Mouse (Mus musculus) hindbrain, embryonic 15.5 days (tissue): ENCODE measurements at regions not wholly inside any gene's neighbourhood (a gene's known extent, or its start where the extent isn't known, plus 50 kb on each side); places are given as distances from the start of the nearest gene placed in this dataset.
A peak's percentile ranks its signal among the peaks of the same experiment; 100 is the strongest.

Source experiments
- ATAC-seq: fragments of 200-750 bp; cut with Nextera tagmentation; 2 replicates; pipeline ENCODE4 v1.8.0; 2017; ENCODE audit warnings: low read depth, moderate number of reproducible peaks, moderate TSS enrichment; ENCODE audit not compliant: low FRiP score
- H3K27ac ChIP-seq: fragments of 300-500 bp; sonication (generic); replicated peaks from 2 replicates; pipeline ENCODE4 v1.5.1; 2015; ENCODE audit warnings: mild to moderate bottlenecking, inconsistent platforms
- H3K27me3 ChIP-seq: fragments of 300-500 bp; sonication (generic); 2 replicates; pipeline ENCODE4 v1.6.1; 2015; ENCODE audit warnings: control low read depth, inconsistent platforms
- H3K36me3 ChIP-seq: fragments of 300-500 bp; sonication (generic); 2 replicates; pipeline ENCODE4 v1.6.1; 2015; ENCODE audit warnings: control low read depth, inconsistent platforms
- H3K4me1 ChIP-seq: fragments of 300-500 bp; sonication (generic); replicated peaks from 2 replicates; pipeline ENCODE4 v1.6.1; 2015; ENCODE audit warnings: control low read depth, inconsistent platforms
- H3K4me2 ChIP-seq: fragments of 300-500 bp; sonication (generic); 2 replicates; pipeline ENCODE4 v1.6.1; 2015; ENCODE audit warnings: moderate library complexity, mild to moderate bottlenecking, inconsistent platforms
- H3K4me3 ChIP-seq: fragments of 300-500 bp; sonication (generic); 2 replicates; pipeline ENCODE4 v1.5.1; 2015; ENCODE audit warnings: mild to moderate bottlenecking, inconsistent platforms
- H3K9ac ChIP-seq: fragments of 300-500 bp; sonication (generic); 2 replicates; pipeline ENCODE4 v1.6.1; 2015; ENCODE audit warnings: inconsistent platforms
- H3K9me3 ChIP-seq: fragments of 300-500 bp; sonication (generic); 2 replicates; pipeline ENCODE4 v1.6.1; 2016; ENCODE audit warnings: control low read depth, inconsistent platforms
- WGBS: fragments of 180-500 bp; shearing (Covaris S2); methylation state at CpG from one replicate; pipeline ENCODE4 v1.1.7; 2015; 5-methylcytosine and 5-hydroxymethylcytosine counted together

DNA sequence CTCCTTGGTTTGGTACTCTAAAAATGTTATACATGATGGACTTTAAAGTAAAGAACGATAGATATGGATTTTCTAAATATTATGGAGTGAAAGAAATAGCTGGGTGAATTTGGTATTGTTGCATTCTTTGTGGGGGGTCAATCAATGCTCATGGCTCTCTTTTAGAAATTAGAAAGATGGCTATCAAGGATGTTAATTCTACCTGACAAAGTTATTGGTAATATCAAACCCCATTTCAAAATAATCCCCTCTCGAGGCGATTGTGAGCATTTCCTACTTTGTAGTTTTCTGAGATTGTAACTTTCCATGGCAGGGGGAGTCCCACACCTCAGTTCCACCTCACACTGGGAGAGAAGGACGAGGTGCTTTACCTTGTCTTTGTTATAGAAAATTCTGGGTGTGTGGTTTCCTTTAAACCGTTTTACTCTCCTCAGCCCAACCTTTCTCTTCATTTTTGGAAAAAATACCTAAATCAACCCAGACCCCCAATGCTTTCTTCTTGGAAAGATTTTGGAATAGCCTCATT, 421.3 kb upstream of the Ubash3b start:
- ATAC-seq: no peak
- H3K9me3 ChIP-seq: no peaks in the 10 kb centered on the region
- no peaks in the 10 kb centered on the region for H3K27me3 ChIP-seq
- H3K36me3 ChIP-seq: no peaks in the 10 kb centered on the region; the same call in 1 of the 2 replicates
- 7% methylated on average over 5 of the region's 5 CpGs for WGBS
- peaks cover 21% of the 10 kb centered on the region for H3K4me1 ChIP-seq
- H3K9ac ChIP-seq: peak overlapping the region; percentile 91
- peak overlapping the region; percentile 77 for H3K4me3 ChIP-seq
- H3K27ac ChIP-seq: peak overlapping the region; percentile 98
- peak overlapping the region; percentile 86 for H3K4me2 ChIP-seq

GRCm38 (mm10) chr9:41582171-41582570, 420.7 kb upstream of the Ubash3b start:
- no peak for ATAC-seq
- H3K4me1 ChIP-seq: peaks cover 21% of the 10 kb centered on the region
- 6% methylated on average over 8 of the region's 8 CpGs for WGBS
- peak overlapping the region; percentile 86 for H3K4me2 ChIP-seq
- H3K27me3 ChIP-seq: no peaks in the 10 kb centered on the region
- peak overlapping the region; percentile 91 for H3K9ac ChIP-seq
- H3K36me3 ChIP-seq: no peaks in the 10 kb centered on the region
- H3K9me3 ChIP-seq: no peaks in the 10 kb centered on the region
- peak overlapping the region; percentile 98 for H3K27ac ChIP-seq
- peak overlapping the region; percentile 77 for H3K4me3 ChIP-seq

DNA sequence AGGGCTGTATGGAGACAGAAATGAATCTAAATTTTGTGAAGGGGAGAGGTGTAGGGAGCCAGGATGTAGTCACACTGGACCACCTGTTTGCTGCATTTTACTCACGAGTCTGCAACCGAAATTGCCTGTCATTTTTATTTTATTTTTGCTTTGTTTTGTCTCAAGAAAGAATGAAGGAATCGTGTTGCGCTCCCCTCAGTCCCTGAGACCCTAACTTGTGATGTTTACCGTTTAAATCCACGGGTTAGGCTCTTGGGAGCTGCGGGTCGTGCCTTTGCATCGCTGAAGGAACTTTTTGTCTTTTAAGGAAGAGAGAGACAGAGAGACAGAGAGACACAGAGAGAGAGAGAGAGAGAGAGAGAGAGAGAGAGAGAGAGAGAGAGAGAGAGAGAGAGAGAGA, 420.2 kb upstream of the Ubash3b start:
- 5% methylated on average over 9 of the region's 9 CpGs for WGBS
- Histone ChIP-seq H3K4me2 (peak overlapping the region; percentile 86), H3K4me1 (peaks cover 21% of the 10 kb centered on the region), H3K9ac (peak overlapping the region; percentile 91), H3K27ac (peak overlapping the region; percentile 98), H3K36me3 (no peaks in the 10 kb centered on the region), H3K4me3 (peak overlapping the region; percentile 77), H3K9me3 (no peaks in the 10 kb centered on the region), H3K27me3 (no peaks in the 10 kb centered on the region)
- no peak for ATAC-seq

DNA sequence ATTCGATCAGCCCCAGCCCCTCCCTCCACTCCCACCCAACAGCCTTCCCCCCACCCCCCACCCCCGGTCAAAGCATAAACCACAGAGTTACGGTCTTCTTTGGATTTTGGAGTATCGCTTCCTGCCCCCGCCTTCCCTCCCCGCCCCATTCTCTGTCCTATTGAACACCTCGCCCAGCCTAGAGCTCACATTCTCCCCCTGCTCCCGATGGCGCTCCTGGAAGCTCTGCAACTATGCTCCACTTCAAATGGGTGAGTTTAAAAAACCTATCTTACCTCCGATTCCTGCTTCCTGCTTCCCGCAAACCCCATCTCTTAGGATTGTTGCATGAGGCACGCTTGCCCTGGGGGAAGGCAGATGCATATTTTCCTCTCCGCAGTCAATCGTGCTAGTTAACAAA, 419.7 kb upstream of the Ubash3b start:
- 0% methylated on average over 14 of the region's 14 CpGs for WGBS
- Histone ChIP-seq H3K9me3 (no peaks in the 10 kb centered on the region), H3K36me3 (no peaks in the 10 kb centered on the region), H3K27me3 (no peaks in the 10 kb centered on the region), H3K9ac (peak overlapping the region; percentile 91), H3K4me3 (peak overlapping the region; percentile 77), H3K4me1 (peaks cover 23% of the 10 kb centered on the region), H3K4me2 (peak overlapping the region; percentile 86), H3K27ac (peak overlapping the region; percentile 98)
- ATAC-seq: no peak; the same call in 1 of the 2 replicates

DNA sequence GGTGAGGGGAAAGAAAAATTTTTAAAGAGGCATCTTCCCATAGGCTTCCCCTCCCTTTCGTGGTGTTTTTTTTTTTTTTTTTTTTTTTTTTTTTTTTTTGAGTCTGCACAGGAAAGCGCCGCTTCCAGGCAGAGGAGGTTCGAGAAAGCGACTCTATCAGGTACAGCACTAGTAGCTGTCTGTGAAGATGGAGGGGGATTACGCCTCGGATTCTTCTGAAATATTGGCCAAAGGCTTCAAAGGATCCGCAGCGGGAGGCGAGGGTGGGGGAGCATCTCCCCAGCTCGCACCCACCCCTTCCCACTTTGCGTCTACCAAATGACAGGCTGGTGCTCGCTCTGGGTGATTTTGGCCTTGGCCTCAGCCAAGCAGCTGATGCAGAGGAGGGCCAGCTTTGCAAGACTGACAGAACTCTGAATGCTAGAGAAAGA, 419.1 kb upstream of the Ubash3b start:
- Histone ChIP-seq H3K4me3 (peak overlapping the region; percentile 77), H3K27me3 (no peaks in the 10 kb centered on the region), H3K27ac (peak overlapping the region; percentile 98), H3K4me1 (peaks cover 28% of the 10 kb centered on the region), H3K36me3 (no peaks in the 10 kb centered on the region), H3K9me3 (no peaks in the 10 kb centered on the region), H3K9ac (peak overlapping the region; percentile 91), H3K4me2 (peak overlapping the region; percentile 86)
- under 1% methylated on average over 13 of the region's 13 CpGs for WGBS
- peak; percentile 72 for ATAC-seq

DNA sequence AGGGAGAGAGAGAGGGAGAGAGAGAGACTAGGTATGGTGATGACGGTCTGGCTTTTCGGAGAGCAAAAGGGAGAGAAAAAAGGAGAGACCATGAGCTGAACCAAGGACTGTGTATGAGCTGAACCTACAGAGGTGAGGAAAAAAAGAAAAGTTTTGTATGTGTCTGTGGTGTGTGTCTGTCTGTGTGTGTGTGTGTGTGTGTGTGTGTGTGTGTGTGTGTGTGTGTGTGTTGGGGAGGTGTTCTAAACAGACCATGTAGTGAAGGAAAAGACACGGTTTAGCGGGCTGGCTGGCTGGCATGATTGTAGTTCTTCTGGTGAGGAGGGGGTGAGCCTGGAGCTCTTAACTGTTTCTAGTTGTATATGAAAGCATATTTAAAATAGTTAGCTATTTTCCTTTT, 418.6 kb upstream of the Ubash3b start:
- WGBS: 3% methylated on average over 4 of the region's 4 CpGs
- H3K4me2 ChIP-seq: peak overlapping the region; percentile 86
- H3K4me3 ChIP-seq: peak overlapping the region; percentile 77
- peak overlapping the region; percentile 91 for H3K9ac ChIP-seq
- no peaks in the 10 kb centered on the region for H3K27me3 ChIP-seq
- H3K9me3 ChIP-seq: no peaks in the 10 kb centered on the region
- H3K27ac ChIP-seq: peak overlapping the region; percentile 98
- ATAC-seq: 0 out of 2 replicates have a peak, but pooled peaks have one; percentile 31
- H3K4me1 ChIP-seq: peaks cover 29% of the 10 kb centered on the region
- no peaks in the 10 kb centered on the region for H3K36me3 ChIP-seq

DNA sequence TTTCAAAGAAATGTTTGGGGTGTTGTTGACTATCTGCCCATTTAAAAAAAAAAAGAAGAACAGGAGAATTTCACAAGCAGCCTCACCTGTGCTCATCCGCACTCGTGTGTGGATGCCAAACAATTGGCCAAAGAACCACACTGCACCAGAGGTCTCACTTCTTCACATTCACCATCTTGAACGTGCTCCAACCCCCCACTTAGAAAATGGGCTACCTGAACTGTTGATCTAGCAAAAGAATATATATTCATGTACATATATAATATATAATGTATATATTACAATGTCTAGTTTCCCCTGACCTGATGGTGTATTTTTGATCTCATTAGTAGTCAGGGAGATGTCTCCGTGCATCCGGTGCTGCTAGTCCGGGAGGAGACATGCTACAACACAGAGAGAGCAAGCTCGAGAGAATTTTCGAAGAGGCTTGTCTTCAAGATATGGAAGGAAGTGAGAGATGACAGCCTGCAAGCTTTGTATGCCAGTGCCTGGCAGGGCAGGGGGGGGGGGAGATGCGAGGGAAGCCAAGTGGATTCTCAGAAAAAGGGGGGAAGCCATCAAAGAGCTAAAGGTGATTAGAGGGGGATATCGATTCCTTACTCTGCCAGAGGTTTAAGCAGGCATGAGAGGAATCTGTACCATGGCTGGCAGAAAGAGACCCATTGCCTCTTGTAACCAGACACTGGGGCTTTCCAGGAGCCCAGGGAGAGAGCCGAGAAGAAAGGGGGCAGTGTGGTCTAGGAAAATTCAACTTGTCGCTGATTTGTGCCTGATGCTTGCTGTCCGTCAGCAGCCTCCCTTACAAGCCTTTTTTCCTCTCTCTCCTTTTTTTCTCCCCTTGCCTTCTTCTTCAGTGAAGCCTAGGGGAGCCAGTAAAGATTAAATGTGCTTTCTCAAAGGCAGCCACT, 417.9 kb upstream of the Ubash3b start:
- no peaks in the 10 kb centered on the region for H3K9me3 ChIP-seq
- peak overlapping the region; percentile 91 for H3K9ac ChIP-seq
- H3K4me1 ChIP-seq: peaks cover 29% of the 10 kb centered on the region
- 6% methylated on average over 13 of the region's 13 CpGs for WGBS
- H3K36me3 ChIP-seq: no peaks in the 10 kb centered on the region
- peak overlapping the region; percentile 77 for H3K4me3 ChIP-seq
- H3K27me3 ChIP-seq: no peaks in the 10 kb centered on the region
- H3K4me2 ChIP-seq: peak overlapping the region; percentile 86
- H3K27ac ChIP-seq: peak overlapping the region; percentile 98
- peak; percentile 79 for ATAC-seq

DNA sequence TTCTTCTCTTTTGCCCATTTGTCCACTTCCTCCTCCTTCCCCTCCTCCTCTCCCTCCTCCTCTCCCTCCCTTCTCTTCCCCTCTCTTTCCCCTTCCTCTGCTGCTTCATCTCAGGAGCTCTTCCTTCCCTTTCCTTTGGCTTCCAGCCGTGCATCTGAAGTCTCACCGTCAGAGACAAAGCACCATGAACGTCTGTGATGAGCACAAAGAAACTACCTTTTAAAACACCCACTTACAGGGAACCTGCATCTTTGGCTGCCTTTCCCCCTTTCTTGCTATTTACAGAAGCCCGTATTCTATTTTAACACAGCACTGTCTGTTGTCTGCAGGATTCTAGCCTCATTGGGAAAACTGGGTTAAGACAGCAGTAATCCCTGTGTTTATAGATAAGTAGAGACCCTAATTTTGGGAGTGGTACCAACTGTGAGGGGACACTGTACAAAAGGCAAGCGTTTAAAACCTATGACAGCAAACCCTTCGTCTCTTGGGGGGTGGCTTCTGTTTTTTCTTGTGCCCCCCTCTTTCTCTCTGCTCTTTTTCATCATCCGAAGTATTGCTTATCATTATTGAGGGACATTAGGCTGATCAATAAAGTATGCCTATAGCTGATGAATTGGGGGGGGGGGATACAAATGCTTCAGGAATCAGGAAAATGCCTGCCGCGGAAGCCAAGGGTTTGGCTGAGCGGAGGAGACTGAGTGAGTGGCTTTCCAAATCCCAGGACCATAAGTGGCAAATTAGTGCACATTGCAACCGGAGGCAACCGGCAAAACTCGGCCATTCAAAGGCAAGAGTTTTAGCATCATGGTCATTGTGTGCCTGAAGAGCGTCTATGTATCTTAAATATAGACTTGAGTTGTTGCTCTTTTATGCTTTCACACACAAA, 417.0 kb upstream of the Ubash3b start:
- Histone ChIP-seq H3K4me1 (peaks cover 29% of the 10 kb centered on the region), H3K27ac (peak overlapping the region; percentile 98), H3K36me3 (no peaks in the 10 kb centered on the region), H3K9ac (peak overlapping the region; percentile 91), H3K4me3 (peak overlapping the region; percentile 77), H3K27me3 (no peaks in the 10 kb centered on the region), H3K9me3 (no peaks in the 10 kb centered on the region), H3K4me2 (peak overlapping the region; percentile 86)
- 23% methylated on average over 14 of the region's 14 CpGs for WGBS
- ATAC-seq: no peak

DNA sequence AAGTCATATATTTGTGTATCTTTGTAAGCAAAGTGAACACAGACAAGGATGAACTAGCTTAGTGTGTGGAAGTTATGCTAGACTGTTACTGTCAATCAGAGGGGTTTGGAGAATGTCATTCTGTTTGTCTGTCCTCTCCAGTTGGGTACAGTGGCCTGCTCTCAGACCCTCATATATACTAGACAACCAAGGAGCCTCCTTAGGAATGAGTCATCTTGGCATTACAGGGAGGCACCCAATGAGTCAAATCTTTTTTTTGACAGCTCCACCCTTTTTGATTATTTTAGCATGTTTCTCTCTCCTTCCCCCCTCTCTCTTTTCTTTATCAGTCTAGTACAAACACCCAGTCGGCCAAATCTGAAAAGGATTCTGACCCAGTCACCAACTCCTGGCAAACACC, 416.3 kb upstream of the Ubash3b start:
- 28% methylated on average over 1 of the region's 1 CpGs for WGBS
- Histone ChIP-seq H3K27ac (peak overlapping the region; percentile 98), H3K4me2 (peak overlapping the region; percentile 86), H3K9ac (peak overlapping the region; percentile 91; the same call in 1 of the 2 replicates), H3K27me3 (no peaks in the 10 kb centered on the region), H3K4me3 (peak overlapping the region; percentile 77), H3K36me3 (no peaks in the 10 kb centered on the region), H3K9me3 (no peaks in the 10 kb centered on the region), H3K4me1 (peaks cover 29% of the 10 kb centered on the region)
- ATAC-seq: no peak

DNA sequence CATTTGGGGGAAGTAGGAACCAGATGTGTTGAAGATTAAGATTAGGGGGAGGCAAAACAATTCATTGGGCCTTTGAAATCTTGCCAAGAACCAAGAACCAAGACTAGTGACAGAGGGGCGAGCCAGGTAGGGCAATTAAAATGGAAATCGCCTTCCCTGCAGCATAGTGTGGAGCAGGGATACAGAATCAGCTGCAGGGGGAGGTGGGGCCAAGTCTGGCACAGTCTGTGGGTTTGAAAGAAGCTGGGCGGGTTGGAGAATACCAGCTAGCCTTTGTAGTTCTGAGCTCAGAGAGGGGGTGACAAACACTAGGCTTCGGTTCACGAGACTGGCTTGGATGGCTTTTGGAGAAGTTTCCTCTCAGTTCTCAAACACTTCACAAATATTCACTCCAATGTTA, 414.3 kb upstream of the Ubash3b start:
- peaks cover 29% of the 10 kb centered on the region for H3K4me1 ChIP-seq
- no peak overlapping the region for H3K9ac ChIP-seq
- peak overlapping the region; percentile 65 for H3K27ac ChIP-seq
- H3K4me2 ChIP-seq: no peak overlapping the region
- ATAC-seq: no peak
- H3K27me3 ChIP-seq: no peaks in the 10 kb centered on the region
- no peaks in the 10 kb centered on the region for H3K36me3 ChIP-seq
- 15% methylated on average over 5 of the region's 5 CpGs for WGBS
- H3K9me3 ChIP-seq: no peaks in the 10 kb centered on the region
- H3K4me3 ChIP-seq: no peak overlapping the region

DNA sequence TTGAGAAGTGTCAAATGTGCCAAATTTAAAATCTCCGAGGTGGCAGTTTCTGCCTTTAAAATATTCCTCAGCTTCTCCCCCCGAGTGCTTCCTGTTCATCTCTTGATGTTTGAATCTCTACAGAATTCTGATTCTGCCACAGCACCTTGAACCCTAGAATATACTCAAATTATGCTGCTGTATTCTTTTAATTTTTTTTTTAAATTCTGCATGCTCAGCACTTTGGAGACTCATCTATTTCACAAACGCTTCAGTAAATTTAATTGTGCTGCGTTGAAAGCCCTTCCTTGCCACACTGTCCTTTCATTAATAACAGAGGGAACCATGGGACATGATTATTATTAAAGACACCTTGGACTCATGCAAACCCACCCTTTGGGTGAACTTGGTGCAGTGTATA, 408.8 kb upstream of the Ubash3b start:
- Histone ChIP-seq H3K4me3 (no peak overlapping the region), H3K36me3 (no peaks in the 10 kb centered on the region), H3K27me3 (no peaks in the 10 kb centered on the region), H3K27ac (no peak overlapping the region), H3K9me3 (no peaks in the 10 kb centered on the region), H3K4me1 (no peaks in the 10 kb centered on the region), H3K9ac (no peak overlapping the region), H3K4me2 (no peak overlapping the region)
- ATAC-seq: no peak
- 74% methylated on average over 4 of the region's 4 CpGs for WGBS
